Mouse (Mus musculus): ENCODE measurements around the gene Ago4.

The Ago4 gene

DNA sequence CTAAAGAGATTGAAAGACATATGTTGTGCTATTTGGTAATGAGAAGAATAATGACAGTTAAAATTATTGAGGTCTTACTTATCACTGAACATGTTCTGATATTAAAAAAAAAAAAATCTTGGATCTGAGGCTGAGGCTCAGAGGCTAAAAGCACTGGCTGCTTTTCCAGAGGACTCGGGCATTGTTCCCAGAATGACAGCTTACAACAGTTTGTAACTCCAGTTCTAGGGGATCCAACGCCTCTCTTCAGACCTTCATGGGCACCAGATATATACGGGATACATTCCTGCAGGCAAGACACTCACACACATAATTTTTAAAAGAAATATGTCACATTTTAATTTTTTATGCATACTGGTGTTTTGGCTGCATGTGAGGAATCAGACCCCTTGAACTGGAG lies 7.1 kb downstream of the Ago4 start:
- ATAC-seq (ENCODE audit: low TSS enrichment), result no peak

DNA sequence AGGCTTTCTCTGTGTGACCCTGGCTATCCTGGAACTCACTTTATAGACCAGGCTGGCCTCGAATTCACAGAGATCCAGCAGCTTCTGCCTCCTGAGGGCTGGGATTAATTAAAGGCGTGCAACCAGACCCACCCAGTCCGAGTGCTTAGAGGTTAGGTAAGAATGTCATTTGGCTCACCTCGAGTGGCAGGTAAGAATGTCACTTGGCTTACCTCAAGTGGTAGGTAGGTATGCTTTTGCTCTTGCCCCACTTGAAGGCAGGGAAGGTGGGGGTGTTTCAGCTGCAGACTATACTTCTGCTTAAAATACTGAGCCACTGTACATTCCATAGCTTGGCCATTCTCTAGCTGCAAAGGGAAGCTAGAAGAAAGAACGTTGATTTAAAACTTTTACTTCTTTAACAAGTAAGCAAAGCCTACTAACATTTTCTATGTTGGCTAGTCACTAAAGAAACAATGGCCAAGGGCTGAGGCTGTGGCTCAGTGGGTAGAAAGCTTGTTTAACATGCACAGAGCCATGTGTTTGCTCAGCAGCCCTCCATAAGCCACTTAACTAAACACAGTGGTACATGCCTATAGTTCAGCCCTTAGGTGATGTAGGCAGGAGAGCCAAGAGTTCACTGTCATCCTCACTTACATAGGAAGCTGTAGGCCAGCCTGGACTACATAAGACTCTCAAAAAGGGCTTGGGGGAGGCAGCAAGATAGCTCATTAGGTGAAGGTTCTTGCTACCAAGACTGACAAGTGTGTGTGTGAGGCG lies 20.8 kb downstream of the Ago4 start:
- no peak for ATAC-seq (ENCODE audit: low TSS enrichment)

DNA sequence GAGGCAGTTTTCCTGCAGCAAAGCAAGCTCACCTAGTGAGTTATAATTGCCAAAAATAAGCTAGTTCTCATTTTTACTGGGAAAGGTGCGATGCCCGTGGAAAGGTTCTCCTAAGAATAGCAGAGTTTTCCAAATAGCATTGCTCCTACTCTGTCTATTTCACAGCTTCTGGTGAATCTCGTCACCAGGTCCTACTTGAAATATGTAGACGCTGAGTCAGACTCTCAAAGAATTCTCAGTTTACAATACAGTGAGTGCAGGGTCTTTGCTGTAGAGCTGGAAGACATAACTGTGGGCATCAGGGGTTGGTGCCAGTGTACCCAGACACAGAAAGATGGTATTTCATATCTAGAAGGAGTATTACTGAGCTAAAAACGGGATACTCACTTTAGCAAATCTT lies 22.3 kb downstream of the Ago4 start:
- ATAC-seq (ENCODE audit: low TSS enrichment), result no peak

DNA sequence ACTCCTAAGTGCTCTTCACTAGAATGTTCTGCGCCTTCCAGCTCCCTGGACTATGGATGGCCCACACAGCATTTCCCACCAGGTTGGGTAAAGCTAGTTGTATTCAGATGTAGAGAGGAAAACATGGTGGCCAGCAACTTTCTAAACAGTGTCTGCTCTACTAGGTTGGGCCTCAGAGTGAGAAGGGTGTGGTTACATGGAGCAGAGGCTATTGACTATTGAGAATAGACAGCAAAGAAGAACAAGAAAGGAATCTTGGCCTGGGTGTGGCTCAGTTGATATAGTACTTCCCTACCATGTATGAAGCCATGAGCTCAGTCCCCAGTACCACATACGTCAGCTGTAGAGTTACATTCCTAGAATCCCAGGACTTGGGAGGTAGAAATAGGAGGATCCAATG lies 24.2 kb downstream of the Ago4 start:
- no peak for ATAC-seq (ENCODE audit: low TSS enrichment)

DNA sequence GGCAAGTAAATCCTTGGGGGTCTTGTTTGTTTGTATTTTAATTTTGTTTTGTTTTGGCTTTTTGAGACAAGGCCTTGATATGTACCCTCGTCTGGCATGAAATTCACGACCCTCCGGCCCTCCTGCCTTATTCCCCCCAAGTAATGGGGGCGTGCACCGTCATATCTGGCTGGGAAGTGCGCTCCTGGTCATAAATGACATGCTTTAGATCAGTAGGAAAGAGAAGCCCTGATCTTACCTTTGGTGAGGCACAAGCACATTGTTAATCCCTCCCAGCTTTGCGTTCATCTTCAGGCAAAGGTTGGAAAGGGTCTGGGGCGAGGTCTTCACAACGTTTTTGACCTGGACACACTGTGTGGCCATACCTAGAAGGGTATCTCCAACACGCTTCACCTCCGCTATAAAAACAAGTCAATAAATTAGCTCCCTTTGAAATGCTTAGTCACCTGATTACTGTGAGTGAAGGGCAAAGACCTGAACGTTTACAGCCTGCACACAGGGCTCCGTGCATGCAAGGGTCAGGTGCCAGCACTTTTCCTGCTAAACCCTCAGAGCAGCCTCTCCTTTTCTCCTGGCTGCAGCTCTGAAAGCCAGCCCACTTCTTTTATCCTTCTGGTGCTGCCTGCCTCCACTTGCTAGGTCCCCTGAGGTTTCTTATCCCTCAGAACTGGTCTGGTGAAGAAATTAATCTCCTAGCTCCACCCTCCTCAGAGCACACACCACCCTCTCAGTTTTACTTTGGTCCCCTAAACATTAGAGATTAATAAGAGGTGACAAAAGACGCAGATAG lies 25.0 kb downstream of the Ago4 start:
- ATAC-seq (ENCODE audit: low TSS enrichment), result no peak

DNA sequence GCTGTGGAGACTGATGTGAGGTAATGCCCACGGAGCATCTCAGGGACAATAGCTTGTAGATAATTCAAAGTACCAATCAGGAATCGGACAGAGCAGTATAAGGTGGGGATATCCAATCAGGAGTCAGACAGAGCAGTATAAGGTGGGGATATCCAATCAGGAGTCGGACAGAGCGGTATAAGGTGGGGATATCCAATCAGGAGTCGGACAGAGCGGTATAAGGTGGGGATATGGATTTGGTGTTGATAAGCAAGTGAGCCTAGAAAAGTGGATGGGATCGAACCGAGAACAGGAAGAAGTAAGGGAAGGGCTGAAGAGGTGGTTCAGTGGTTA lies 30.3 kb downstream of the Ago4 start:
- ATAC-seq (ENCODE audit: low TSS enrichment), result no peak

DNA sequence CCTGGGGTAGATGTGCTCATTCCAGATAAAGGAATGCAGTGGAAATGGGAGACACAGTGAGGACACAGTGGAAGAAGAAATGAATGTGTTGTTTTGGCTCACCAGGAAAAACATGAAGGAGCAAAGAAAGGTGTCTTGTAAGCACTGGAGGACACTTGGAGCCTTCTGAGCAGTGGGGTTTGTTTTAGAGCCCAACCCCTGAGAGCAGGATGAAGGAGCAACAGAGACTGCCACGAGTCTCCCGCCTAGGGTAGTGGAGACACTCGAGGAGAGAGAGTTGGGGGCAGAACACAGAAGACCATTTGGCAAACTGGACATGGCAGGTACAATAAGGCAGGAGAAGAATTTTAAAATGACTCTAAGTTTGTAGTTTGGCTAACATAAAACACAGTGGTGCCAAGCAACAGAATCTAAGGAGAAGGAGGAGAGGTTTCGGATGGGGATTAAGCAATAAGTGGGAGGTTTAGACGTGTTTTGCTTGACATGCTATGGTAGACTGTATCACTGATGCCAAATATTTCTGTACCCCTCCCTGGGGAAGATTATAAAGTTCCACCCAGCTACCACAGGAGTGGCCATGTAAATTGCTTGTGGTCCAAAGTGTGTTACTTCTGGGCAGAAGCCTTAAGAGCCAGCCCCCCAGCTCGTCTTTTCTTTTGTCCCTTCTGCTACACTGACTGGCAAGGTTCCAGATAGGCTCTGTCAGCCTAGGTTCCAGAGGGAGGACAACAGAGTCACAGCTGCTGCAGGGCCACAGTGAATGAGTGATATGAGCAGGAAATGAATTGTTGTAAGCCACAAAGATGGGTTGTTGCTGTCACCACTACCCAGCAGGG lies 30.9 kb downstream of the Ago4 start:
- ATAC-seq (ENCODE audit: low TSS enrichment), result no peak

DNA sequence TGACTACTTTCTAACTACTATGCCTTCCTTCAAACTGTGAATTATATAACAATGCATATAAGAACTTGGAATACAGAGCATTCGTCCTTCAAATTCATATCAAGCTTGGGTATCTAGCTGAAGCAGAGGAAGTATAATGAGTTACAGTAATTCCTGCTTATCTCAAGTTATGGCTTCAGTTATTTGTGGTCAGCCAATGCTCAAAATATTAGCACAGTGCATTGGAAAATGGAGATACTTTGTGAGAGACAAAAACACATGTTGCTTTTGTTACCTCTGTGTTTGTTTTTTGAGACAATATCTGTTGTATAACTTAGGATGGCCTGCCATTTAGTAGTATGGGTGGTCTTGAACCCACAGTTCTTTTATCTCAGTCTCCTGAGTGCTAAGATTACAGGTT lies 34.7 kb downstream of the Ago4 start:
- ATAC-seq (ENCODE audit: low TSS enrichment), result no peak

DNA sequence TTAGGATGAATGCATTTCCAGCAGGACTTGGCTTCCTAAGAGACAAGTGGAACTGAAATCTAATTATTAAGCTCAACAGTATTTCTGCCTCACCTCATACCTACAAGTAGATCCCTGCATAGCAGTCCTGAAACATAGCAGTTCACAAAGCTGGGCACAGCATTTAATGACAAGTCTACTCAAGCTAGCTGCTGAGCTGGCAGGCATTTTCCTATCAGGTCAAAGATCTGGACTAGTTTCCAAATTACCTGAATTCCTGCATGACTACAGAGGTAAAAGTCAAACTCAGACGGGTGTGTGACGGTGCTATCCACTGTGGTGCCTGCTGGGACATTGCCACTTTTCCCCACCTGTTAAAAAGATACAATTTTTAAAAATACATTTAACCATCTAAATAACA lies 36.3 kb downstream of the Ago4 start:
- no peak for ATAC-seq (ENCODE audit: low TSS enrichment)

DNA sequence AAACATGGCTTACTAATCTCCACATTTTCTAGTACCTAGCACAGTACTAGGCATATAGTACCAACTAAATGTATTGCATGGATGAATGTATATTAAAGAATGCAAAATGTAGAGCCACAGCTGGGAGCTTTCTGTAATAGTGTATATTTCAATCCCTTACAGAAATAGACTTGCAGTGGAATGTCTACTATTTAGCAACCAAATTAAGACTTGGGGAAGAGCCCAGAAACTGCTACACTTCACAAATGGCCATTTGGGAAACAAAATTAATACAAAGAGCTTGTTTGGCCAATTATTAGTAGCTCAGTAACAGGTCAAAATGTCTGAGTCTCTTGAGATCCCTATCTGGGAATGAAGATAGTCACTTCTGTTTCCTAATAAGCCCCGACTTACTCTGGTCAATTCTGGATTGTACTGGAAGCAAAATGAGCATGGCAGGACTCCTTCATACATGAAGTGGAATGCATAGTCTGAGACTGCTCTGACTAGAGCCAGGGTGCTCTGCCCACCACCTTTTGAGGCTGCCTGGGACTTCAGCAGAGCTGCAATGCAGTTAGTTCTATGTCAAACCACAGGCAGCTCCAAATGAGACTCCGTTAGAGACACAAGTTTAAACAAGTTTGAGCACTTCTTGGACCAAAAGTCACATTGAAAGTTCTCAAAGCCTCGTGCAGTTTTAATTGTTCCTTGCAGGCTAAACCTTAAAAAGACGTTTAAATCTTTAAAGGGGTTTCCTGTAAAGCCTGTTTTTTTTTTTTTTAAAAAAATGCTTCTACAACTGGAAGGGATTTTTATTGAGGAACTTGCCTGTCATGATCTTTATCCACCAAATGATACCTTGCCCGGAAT lies 37.1 kb downstream of the Ago4 start:
- ATAC-seq (ENCODE audit: low TSS enrichment), result no peak; the same call in 1 of the 2 replicates

DNA sequence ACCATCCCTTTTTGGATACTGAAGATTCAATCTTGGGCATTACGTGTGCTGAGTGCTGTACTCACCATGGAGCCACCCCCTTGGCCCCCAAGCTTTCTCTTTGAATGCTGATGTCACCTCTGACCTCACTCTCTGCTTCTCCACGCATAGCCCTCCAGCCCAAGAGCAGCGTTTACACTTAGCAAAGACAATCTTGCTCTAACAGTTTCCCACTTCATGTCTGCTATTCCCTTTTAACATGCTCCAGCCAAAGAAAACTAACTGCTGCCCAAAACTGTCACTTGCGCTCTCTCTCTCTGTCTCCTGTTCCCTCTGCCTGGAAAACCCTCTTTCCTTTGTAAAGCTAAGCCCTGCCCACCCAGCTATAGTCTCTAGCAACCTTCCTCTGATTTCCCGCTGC lies 37.8 kb downstream of the Ago4 start:
- no peak for ATAC-seq (ENCODE audit: low TSS enrichment)

DNA sequence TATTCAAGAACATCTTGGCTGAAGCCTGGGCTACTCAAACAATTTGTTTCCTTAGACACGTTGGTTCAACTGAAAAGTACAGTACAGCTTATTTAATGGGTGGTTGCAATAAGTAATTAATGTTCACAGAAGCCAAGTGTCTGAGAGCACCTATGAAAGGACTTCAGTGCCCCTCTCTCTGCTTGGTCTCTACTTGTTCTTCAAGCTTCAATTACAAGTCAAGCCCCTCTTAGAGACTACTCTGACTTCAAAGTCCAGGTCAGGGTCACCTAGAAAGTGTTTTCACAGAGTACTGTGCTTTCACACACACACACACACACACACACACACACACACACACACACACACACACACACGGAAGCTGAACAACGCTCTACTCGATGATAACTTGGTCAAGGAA lies 39.9 kb downstream of the Ago4 start:
- no peak for ATAC-seq (ENCODE audit: low TSS enrichment)

DNA sequence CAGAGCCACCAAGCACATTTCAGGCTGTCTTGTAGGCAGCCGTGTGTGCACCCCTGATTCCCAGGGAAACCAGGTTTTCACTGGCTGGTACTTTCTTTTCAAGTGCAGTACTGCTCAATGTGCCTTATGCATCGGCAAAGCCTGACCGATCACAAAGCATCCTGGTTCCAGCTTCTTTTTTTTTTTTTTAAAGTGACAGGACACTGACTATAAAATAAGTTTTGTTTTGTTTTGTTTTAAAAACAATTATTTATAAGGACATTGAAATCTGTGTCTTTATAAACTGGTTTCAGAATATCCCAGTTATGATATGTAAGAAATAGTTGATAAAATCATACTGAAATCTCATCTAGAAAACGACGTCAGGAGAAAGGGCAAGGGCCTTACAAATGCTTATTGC lies 41.3 kb downstream of the Ago4 start:
- ATAC-seq (ENCODE audit: low TSS enrichment), result no peak

DNA sequence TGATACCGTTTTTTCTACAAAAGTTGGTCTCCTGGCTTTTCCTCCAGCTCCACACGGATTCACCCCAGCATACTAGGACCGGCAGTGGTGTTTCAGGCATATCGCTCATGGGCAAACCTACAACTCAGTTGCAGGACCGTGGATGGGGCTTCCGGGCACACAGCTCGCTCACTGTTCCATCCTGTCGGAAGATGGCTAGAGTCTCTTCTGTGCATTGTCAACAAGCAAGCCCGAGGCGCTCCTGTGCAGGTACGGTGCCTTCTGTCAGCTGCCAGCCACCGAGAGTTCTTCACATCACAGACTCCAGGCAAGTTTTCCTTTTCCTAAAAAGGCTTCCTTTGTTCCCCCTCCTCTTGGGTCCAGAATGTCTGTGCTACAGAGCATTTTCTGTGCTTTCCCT lies 42.5 kb downstream of the Ago4 start:
- no peak for ATAC-seq (ENCODE audit: low TSS enrichment)

DNA sequence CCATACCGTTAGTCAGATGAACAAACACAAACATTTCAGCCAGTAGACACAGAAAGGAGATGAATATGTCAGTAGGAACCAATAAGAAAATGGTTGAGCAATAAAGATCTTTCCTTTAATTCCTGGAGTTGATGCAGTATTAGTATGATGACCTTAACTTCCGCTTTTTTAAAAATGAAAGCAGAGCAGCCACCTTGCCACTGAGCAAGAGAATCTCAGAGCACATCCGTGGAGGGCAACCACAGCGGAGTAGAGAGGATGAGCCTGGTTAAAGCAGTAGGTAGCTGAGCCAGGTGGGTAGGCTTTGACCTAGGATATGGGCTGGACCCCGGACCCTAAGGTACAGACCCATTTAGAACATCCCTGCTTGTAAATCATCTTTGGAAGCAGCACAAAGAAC lies 43.5 kb downstream of the Ago4 start:
- no peak for ATAC-seq (ENCODE audit: low TSS enrichment)

DNA sequence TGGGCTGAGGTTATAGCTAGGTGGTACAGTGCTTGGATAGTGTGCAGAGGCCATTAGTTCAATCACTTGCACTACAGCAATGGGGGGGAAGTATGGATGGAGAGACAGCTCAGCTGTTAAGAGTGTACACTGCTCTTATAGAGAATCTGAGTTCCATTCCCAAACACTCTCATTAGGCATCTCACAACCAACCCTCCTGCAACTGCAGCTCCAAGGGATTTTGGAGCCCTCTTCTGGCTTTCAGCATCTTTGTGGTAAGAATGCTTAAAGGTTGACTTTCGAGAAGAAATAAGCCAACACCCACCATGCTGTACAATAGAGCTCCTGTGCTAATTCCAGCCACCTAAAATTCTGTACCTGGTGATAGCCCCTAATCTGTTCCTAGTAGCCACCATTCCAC lies 47.1 kb downstream of the Ago4 start:
- ATAC-seq (ENCODE audit: low TSS enrichment), result peak; percentile 55; the same call in 1 of the 2 replicates

DNA sequence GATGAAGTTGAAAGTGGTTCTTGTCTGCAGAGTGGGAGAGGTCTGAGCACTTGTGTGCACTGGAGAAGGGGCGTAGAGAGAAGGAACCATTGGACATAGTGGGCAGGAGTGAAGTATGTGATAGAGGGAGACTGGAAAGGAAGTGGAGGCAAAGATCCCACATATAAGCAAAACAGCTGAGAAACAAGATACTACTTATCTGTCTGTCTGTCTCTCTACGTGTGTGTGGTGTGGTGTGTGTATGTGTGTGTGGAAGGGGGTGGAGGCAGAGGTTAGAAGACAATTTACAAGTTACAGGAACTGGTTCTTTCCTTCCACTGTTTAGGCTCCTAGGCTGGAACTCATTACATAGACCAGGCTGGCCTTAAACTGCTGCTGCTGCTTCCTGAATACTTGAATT lies 48.2 kb downstream of the Ago4 start:
- ATAC-seq (ENCODE audit: low TSS enrichment), result no peak

DNA sequence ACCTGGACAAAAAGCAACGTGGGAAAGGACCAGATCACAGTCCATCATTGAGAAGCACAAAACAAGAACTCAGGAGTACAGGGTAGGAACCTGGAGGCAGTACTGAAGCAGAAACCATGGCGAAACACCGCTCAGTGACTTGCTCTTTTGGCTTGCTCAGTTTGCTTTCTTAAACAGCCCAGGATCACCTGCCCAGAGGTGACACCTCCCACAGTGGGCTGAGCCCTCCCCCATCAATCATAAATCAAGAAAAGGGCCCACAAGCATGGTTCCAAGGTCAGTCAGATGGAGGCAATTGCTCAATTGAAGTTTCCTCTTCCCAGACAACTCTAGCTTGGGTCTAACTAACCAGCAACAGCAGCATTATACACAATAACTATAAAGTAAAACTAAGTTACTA lies 49.4 kb downstream of the Ago4 start:
- ATAC-seq (ENCODE audit: low TSS enrichment), result no peak

DNA sequence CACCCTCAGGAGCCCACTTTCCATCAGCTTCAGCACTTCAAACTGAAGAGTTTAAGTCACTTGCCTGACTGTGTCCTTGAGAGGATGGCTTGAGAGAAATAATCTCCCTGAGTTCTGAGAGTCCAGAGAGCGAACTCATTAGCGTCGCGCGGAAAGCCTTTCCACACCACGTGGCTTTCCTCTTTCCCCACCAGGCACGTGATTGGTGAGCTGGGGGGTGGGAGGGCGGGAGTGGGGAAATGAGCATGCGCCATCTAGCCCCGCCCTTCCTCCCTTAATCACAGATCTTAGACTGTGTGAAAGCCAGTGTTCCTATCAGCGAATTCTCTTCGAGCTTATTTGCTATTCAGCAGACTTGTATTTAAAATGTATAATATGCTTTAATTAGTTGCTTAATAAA lies 50.3 kb downstream of the Ago4 start:
- no peak for ATAC-seq (ENCODE audit: low TSS enrichment)

DNA sequence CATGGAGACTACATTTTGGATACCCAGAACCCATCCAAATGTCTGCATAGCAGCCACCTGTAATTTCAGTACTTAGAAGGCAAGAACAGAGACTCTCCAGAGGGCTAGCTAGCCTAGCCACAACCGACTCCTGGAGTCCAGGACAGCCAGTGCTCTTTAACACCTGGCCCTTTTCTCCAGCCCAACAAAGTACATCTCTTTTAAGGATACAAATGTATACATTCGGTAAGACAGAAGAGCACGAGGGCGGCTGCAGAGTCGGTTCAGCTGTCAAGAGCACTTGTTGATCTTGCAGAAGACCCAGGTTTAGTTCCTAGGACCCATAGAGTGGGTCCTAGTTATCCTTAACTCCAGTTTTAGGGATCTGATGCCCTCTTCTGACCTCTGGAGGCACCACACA lies 51.8 kb downstream of the Ago4 start:
- ATAC-seq (ENCODE audit: low TSS enrichment), result no peak

DNA sequence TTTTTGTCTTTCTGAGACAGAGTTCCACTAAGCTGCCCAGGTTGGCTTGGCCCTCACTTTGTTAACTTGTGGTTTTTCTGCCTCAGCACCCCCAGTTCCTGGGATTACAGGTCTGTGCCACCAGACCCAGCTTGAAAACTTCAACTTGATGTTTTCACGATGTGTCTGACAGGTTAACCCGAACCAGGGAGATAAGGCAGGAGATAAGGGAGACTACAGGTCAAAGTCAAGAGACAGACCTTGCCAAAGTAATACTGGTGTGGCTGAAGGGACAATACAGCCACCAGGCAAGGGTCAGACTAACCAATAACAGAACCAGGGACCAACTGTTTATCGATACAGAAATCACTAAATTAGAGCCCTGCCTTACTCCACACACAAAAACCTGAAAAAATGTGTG lies 53.0 kb downstream of the Ago4 start:
- ATAC-seq (ENCODE audit: low TSS enrichment), result no peak

DNA sequence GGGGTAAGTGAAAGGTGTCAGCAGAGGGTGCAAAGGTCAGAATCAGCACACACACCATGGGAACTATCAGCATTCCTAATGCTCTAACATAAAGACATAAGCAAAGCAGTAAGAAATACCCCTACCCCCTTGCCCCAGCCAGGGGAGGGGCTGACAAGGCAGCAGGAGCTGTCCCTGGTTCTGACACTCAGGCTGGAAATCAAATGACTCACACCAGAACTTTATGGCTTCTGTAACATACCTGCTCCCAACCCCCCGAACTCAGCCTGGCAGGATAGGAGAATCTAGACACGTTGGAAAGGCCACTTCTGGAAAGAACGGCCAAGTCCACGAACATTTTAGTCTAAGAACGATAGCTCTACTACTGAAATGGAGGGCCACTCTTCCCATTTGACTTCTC lies 60.2 kb downstream of the Ago4 start:
- no peak for ATAC-seq (ENCODE audit: low TSS enrichment)

Measured in frontal cortex, adult (tissue).